Mouse (Mus musculus) frontal cortex, adult 2 months (tissue): ENCODE measurements around the gene Kctd21. TPM values are rescaled to one million over a fixed set of nuclear protein-coding genes. Genes with fewer than 3 reads are reported as not detected.
A peak's percentile ranks its signal among the peaks of the same experiment; 100 is the strongest.

ENCODE experiments used
- DNase-seq, 2 experiments: peaks; one replicate each; pipeline ENCODE4 v3.0.0; 2022; ENCODE audit warnings: low spot score in 1 of 2; ENCODE audit errors: extremely low spot score in 1 of 2
- polyA plus RNA-seq: library from polyadenylated mRNA; depleted of rRNA; stranded (reverse); fragments of >200 nt; gene quantifications from 2 replicates; pipeline ENCODE4 v1.2.3, GENCODE M21; 2012

Gene Kctd21
- polyA plus RNA-seq, 1 experiment: 13.5 TPM

DNA sequence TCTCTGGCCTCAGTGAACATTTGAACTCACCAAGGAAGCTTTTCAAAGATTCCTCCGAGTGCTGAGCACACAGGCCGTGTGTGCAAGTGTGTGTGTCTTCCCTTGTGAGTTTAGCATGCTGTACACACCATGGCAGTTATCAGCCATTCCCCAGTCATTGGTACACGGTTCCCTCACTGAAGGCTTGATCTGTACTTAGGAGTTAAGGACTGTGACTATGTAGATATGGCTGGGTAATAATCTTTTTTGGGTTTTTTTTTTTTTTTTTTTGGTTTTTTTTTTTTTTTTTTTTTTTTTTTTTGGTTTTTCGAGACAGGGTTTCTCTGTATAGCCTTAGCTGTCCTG is 14.7 kb downstream of the Kctd21 start:
- no peak for DNase-seq

DNA sequence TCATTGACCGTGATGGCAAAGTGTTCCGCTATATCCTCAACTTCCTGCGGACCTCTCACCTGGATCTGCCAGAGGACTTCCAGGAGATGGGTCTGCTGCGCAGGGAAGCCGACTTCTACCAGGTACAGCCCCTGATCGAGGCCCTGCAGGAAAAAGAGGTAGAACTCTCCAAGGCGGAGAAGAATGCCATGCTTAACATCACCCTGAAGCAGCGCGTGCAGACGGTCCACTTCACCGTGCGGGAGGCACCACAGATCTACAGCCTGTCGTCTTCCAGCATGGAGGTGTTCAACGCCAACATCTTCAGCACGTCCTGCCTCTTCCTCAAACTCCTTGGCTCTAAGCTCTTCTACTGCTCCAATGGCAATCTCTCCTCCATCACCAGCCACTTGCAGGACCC is 15.3 kb downstream of the Kctd21 start:
- DNase-seq: no peak

DNA sequence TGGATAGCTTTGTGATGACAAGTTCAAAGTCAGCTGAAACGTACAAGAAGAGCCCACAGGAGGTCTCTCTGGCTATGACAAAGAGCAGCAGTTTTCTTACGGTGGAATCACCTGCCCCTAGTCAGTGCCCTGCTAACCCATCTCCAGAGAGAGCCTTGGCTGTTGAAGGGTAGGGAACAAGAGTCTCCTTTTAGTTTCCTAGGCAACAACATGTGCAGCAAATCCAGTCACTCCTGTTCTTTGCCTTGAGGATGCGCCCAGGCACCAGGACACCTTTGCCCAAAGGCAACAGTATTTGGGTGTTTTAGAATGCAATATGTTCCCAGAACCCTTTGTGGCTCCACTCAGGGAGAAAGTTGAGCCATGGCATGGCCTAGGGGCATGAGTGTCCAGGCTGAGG is 16.2 kb downstream of the Kctd21 start:
- DNase-seq: no peak

DNA sequence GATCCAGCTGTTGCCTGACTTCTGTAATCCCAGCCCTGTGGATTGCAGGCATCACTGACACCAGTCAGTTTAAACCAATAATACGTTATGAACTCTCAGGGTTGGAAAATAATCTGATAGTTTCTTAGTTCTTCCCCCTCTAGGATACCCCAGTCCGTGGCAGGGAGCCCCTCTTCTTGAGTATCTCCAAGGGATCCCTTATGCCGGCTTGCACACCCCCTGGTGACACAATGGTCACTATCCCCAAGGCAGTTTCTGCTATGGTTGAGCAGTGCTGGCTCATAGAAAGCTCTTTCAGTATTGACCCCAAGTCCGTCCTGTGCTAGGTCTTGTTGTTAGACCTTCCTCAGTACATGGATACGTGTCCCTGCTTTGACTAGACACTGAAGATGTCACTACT is 16.7 kb downstream of the Kctd21 start:
- DNase-seq: no peak

GRCm38 (mm10) chr7:97349438-97349837 is 17.3 kb downstream of the Kctd21 start:
- no peak for DNase-seq

DNA sequence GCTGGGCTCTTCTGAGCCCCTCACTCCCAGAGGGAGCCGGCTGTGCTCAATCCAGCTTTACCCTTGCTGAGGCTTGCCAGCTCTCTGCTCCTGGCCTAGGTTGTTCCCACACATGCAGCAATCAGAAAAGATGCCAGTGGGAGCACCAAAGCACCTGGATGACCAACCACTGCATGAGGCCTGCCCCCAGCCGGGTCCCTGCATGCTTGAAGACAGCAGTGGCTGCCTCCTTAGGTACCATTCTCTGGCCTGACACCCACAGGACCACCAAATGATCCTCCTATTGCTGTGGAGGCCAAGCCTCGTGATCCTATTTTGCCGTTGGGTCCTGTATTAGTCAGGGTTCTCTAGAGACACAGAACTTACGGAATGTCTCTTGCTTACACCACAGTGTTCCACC is 18.8 kb downstream of the Kctd21 start:
- DNase-seq: no peak

DNA sequence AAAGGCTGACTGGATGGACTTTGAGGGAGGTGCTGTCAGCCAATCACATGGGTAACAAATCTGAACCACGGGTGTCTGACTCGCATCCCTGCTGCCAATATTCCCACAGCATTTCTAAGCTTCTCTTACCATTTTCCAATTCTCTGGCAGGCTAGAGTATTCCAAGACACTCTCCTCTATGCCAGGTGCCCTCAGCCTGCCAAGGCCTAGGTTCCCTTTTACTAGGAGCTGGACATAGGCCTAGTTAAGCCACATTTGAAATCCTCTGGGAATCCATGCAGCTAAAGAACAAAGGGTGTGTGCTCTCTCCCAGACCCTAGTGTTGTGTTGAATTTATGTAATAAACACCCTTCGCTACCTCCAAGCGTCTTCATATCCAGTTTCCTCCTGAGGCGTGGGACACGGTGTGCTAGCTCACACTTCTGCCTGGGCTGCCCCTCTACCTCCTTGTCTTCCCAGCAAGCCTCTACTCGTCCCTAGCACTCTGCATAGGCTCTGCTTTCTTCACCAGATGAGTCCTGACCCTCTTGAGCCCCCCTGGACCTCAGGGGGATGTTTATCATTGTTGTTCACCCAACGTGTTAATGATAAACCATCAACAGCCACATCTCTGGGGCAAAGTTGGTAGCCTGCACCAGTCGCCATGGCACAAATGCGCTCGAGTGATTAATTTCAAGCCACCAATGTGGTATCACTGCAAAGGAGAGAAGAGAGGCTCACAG is 19.8 kb downstream of the Kctd21 start:
- DNase-seq: no peak

DNA sequence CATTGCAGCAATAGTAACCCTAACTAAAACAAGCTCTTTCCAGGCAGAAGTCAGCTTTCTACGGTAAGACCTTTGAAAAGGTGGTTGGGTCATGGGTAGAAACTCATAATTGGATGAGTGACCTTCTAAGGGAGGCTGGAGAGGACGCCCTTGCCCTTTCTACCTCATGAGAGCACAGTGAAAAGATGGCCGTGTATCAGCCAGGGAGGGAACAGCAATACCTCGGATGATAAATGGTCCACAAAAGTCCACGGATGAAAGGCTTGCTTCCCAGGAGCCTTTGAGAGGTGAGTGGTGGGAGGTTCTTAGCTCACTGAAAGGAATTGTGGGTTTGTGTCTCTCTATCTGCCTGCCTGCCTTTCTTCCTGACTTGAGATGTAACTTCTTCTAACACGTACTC is 21.2 kb downstream of the Kctd21 start:
- no peak for DNase-seq

DNA sequence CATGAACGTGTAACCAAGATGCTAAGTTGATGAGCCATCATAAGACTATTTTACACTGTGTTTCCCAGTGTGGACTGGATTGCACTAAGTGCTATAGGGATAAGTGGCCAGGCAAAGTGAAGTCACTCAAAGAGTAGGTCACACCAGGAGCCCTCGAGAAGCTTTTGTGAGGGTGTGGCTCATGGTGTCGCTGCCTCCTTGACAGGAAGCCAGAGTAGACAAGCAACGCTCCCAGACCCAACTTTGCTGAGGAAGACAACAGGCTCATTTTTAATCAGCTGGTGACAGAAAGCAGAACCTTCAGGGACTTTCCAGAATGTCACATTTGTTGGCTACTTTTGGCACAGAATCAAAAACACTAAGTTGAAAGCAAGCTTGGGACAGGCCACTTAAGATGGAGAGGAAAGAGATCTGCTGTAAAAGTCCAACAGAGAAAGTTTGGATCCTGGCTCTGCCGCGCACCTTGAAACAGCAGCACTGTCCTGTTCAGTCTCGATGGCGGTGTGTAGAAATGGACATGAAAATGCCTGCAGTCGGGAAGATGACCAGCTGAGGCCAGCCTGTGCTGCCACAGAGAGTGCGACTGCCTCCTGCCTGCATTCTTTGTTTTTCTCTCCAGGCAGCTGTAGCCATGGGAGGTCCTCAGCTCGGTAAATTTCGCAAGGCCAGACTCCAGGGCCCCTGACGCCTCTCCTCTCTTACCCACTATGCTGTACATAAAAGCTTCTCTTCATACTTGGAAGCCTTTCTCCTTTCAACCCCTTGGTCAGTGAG is 23.1 kb downstream of the Kctd21 start:
- no peak for DNase-seq

GRCm38 (mm10) chr7:97356253-97356652 is 24.1 kb downstream of the Kctd21 start:
- DNase-seq: no peak

- DNase-seq: peak in 1 of 2 experiments; percentile 38
Measured at GRCm38 (mm10) chr7:97356875-97357276, 24.7 kb downstream of the Kctd21 start.

DNA sequence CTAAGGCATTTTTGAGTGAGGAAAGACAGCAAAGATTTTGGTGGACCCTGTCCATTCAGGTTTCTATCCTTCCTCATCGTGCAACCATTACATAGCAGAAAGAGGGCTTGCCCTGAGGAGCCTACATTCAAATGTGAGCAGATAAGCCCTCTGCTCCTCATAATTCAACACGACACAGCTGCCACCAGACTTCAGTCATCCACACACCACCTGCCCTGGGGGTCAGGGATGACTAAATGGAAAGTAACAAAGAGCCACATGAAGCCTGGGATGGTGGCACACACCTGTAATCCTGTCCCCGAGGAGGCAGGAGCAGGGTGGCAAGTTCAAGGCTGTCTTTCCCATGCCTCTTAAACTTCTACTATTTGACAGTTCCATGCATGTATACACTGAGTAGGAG is 25.7 kb downstream of the Kctd21 start:
- no peak for DNase-seq

- no peak for DNase-seq
Measured at GRCm38 (mm10) chr7:97358347-97358746, 26.2 kb downstream of the Kctd21 start.

DNA sequence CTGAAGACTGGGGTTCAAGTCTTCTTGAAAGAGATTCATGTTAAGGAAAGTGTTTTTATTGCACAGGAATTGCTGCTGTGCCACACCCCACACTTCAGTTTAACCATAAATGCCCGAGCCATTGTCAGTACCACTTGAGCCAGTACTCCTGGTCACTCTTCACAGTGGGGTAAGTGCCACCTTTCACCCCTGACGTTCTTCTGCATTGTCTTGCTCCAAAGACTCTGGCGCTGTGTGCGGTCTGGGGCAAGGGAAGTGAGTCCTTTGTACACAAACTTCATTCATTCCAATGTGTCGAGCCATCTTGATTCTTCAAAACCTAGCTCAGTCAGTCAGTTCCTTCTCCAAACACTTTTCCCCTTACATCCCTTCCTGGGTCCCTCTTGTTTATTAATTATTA is 28.0 kb downstream of the Kctd21 start:
- no peak for DNase-seq

DNA sequence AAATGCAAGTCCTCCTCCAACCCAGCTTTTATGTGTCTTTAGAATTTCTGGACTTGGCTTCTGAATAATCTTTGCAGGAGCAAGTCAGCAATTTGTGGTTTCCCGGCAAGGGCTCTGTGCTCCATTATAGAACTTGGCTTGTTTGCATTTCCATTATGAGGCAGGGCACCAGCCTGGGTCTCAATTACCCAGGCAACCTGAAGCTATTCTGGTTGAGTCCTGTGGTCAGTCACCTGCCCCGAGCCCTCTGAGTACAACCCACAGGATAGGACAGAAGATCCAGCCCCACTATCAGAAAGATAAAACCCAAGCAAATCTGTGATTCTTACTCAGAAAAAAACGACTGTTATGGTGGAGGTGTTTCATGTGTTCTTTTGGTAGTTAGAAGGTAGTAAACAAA is 28.8 kb downstream of the Kctd21 start:
- DNase-seq: no peak

GRCm38 (mm10) chr7:97361467-97361866 is 29.3 kb downstream of the Kctd21 start:
- DNase-seq: no peak

- no peak for DNase-seq
Measured at GRCm38 (mm10) chr7:97365887-97366286, 33.8 kb downstream of the Kctd21 start.

- no peak for DNase-seq
Measured at GRCm38 (mm10) chr7:97375101-97375500, 43.0 kb downstream of the Kctd21 start.

DNA sequence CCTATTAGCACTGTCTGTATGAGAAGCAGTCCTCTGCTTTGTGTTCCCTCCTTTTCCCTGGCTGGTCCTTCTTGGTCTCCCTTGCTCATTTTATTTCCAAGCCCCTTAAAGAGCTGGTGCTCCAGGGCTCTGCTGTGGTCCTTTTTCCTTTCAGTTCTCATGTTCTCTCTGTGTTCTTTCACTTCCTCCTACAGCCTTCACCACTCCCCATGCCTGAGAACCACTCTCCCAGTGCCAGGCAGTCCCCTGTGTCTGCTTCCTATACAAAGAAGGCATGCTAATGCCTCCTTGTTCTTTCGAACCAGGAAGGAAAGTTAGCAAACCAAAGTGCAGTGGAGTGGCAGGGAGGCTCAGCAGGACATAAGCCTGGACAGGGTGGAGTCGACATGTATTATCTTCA is 43.8 kb downstream of the Kctd21 start:
- DNase-seq: no peak

DNA sequence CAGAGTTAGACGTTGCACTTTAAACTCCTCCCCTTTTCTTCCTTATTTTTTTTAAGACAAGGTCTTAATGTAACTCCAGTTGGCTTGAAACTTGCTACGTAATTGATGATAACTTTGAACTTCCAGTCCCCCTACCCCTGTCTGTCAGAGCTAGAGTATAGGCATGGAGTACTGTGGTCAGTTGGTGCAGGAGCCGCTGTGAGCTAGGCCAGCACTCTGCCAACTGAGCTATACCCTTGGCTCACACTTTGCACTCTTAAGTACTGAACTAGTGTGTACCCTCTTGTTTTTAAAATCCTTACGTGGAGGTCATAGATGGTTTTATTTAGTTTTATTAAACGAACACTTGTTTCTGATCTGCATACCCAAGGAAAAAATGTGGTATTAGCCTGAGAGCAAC is 47.2 kb downstream of the Kctd21 start:
- no peak for DNase-seq

DNA sequence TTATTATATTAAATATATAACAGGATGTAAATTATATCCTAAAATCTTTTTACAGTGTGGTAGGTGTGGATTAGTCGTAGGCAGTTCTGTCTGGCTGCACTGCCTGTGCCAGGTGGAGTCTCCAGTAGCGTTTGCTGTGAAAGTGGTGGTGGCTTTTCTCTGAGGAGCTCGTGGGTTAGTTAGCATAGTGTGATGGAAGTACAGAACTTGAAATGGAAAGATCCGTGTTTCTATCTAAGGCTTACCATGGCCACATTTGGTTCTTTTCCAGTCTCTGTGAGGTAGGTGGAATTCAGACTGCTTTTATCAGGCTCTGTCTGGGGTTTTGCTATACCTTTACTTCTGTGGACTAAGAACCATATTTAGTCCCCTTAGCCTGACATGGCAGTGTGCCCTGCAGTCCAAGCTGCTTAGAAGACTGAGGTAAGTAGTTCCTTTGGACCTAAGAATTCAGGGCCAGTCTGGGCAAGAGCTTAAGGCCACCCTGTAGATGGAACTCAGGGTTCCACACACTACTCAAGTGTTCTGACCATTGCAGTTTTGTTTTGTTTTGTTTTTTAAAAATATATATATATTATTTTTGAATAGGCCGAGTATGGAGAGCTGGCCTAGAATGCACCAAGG is 48.5 kb downstream of the Kctd21 start:
- DNase-seq: no peak

GRCm38 (mm10) chr7:97382661-97383060 is 50.5 kb downstream of the Kctd21 start:
- DNase-seq: no peak
